Mouse (Mus musculus) cerebellum, postnatal 25 days (tissue): ENCODE results near the gene Mycbp.
A peak's percentile ranks its signal among the peaks of the same experiment; 100 is the strongest.
"Not testable (repeated sequence)": the region's sequence is repeated elsewhere in the genome, so short reads cannot be mapped to it uniquely, and the experiment has no call there.

Source experiments
- DNase-seq, 2 experiments: peaks; one replicate each; pipeline ENCODE4 v3.0.0; 2021; ENCODE audit warnings: mixed read lengths in 2 of 2

Gene Mycbp

GRCm38 (mm10) chr4:123904333-123905125 is at the start of gene Mycbp:
Mycbp (plus strand) TSS chr4:123904832.
- peak; percentile 99 for DNase-seq

DNA sequence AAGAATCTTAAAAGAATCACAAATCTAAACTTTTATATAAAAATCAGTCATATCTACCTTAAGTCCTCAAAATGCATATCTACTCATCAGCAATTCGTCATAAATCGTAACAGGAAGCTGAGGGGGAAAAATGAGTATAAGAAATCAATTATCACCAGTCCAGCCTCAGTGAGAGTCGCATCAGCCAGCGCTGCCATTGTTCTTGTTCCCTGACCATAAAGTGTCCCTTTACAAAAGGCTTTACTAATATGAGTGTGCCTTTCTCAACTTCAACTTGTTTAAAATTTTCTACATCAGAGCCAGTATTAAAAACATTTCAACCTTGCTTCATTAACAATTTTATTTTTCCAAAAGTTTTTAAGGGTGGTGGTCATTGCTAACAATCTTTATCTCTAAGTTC is 47.7 kb upstream of the Mycbp start:
- no peak for DNase-seq

- no peak for DNase-seq
These were observed 46.5 kb upstream of the Mycbp start for GRCm38 (mm10) chr4:123858090-123858489.

DNA sequence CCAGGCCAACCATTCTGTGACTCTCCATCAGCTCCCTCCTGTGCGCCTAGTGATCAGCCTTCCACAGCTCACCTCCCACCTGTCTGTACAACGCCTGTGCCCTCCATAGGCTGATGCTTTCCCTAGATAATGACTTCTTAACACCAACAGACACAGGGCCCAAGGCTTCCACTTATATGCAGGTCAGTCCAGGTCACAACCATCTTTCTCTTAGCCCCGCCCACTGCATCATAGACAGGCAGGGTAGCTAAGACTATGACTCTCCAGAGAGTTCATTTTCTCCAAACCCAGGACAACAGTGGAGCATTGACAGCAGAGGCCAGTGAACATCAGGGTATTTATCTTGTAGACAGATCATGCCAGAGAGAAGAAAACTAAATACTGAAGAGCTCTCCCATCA is 45.3 kb upstream of the Mycbp start, which contains the start of gene 4933427I04Rik:
Gene 4933427I04Rik, plus strand, starts transcription at position 301 of the 400 bp plus-strand sequence.
- DNase-seq, result no peak

- DNase-seq, result no peak
These were observed 44.8 kb upstream of the Mycbp start for GRCm38 (mm10) chr4:123859803-123860202.

GRCm38 (mm10) chr4:123860621-123861020 is 44.0 kb upstream of the Mycbp start:
- DNase-seq, result no peak

DNA sequence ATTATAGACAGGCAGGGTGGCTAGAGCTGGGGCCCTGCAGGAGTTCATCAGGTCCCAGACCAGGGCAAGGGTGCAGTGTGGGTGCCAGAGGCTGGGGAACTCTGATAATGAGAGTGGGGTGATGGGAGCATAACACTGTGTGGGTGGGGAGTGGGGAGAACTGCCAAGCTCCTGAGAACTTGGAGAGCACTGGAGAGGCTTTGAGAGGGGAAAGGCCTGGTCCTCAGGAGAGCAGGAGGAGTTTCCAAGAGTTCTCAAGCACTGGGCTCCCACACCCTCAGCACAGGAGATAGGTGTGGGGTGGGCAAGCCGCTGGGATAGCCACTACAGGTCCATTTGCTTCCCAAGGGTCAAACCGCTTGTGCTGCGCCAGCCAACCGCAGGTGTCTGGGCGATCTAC is 10.9 kb upstream of the Mycbp start:
- no peak for DNase-seq

DNA sequence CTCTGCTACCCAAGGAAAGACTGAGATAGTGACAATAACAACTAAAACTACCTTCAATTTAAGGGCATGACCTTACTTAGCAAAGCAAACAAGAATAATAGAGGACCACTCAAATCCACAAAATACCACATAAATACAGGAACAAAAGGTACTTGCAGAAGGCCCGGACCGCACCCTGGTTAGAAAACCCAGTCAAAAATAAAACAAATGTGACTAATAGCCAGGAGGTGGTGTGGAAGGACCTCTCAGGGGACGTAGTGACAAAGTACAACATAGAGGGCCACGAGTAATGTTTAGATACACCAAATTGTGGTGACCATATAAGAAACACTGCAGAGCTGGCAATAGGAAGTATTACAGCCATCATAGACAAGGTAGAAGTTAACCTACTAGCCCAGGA is 10.3 kb upstream of the Mycbp start:
- DNase-seq, result no peak

GRCm38 (mm10) chr4:123898696-123899095 is 5.9 kb upstream of the Mycbp start:
- DNase-seq, result peak; percentile 24 to 76

DNA sequence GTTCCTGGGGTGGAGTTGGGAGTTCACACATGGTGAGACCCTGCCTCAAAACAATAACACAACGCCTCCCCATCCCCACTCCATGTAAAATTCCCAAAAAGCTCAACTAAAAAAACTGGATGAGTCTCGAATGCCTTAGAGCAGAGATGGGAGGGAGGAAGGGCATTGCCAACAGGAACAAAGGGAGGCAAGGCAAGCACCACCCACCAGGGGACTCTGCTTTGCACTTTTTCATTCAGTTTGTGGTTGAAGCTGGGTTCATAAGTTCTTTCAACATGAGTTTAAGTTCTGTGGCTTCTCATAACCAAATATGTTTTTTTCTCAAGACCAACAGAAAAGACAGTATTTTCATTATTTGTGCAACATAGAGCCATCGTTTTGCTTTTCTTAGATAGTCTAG is 1.2 kb upstream of the Mycbp start:
- DNase-seq, result no peak

- DNase-seq, result no peak
These were observed 565 bp downstream of the Mycbp start for GRCm38 (mm10) chr4:123905126-123905668.

GRCm38 (mm10) chr4:123911503-123911902 is 6.9 kb downstream of the Mycbp start:
- DNase-seq, result no peak

- no peak for DNase-seq
These were observed 7.8 kb downstream of the Mycbp start for GRCm38 (mm10) chr4:123912431-123912830.

- DNase-seq, result peak; percentile 100
These were observed 12.3 kb downstream of the Mycbp start, which contains the start of gene Rragc for GRCm38 (mm10) chr4:123916748-123917547. Rragc (plus strand) TSS chr4:123917446.

DNA sequence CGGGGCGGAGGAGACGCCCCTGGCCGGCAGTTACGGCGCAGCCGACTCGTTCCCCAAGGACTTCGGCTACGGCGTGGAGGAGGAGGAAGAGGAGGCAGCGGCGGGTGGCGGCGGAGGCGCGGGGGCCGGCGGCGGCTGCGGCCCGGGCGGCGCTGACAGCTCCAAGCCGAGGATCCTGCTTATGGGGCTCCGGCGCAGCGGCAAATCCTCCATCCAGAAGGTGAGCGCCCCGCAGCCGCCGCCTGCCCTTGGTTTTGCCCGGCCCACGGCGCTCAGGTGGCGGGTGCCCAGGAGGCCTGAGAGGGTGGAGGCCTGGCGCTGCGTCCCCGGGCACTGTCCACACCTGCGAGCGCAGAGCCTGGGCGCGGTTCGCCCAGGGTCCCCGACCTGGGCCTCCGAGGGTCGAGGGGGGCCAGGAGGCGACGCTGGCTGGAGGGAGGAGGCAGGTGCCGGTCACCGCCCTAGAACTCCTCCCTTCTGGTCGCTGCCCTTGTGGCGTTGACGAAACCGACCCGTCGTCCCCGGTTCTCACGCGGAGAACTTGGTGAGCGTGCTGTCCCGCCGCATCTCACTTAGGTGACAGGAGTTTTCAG is 13.0 kb downstream of the Mycbp start, which contains the start of gene 4930535I16Rik:
Gene 4930535I16Rik, minus strand, starts transcription at position 475 of the 593 bp plus-strand sequence.
- no peak for DNase-seq

DNA sequence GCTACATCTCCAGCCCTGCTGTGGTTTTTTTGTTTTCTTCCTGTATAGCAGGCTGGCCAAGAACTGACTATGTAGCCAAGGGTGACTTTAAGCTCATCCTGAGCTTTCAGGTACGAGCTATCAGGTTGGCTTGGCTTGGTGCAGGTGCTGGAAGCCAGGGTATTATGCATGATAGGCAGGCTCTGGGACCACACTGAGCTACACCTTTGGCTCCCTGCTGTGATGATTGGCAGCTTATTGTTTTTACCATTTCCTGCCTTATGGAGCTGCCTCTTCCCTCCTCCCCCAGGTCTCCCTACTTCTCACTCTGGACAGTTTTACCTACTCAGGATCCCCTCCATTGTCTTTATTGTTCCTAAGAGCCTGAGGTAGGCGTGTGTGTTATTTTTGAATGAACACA is 14.2 kb downstream of the Mycbp start:
- no peak for DNase-seq

DNA sequence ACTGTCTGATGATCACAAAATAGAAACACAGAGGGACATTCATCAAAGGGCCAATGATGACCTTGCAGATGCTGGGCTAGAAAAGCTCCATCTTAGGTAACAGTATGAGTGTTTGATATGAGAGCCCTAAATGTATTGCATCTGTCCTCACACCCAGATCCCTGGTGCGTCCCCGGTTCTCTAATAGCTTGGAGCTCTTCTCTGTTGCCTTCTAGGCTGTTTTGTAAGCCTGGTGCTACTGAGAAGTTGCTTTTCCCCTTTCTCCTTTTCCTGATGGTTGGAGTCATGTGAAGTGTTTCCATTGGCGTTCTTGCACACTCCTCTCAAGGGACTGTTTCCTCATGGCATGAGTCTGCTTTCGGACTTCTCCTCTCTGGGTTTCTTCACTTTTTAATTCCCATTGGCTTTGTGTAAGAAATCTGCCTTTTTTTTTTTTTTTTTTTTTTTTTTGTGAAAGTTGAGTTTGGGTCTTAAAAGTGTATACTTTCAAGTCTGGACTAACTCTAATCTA is 16.5 kb downstream of the Mycbp start:
- DNase-seq, result no peak

GRCm38 (mm10) chr4:123927961-123928360 is 23.3 kb downstream of the Mycbp start:
- DNase-seq, result no peak

DNA sequence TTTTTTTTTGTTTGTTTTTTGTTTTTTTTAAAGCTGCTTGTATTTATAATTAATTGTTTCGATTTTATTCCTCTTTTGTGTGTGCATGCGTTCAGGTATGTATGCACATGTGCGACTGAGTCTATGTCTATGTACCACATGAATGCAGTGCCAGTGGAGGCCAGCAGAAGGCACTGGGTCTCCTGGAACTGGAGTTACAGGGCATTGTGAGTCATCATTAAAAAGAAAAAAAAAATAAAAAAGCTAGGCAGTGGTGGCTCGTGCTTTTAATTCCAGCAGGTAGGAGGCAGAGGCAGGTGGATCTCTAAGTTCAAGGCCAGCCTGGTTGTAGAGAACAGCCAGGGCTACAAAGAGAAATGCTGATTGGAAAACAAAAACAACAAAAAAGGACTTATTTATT is 25.4 kb downstream of the Mycbp start:
- no peak for DNase-seq

GRCm38 (mm10) chr4:123934306-123934705 is 29.7 kb downstream of the Mycbp start:
- peak; percentile 33 to 49 for DNase-seq

GRCm38 (mm10) chr4:123936059-123936458 is 31.4 kb downstream of the Mycbp start:
- DNase-seq, result no peak

DNA sequence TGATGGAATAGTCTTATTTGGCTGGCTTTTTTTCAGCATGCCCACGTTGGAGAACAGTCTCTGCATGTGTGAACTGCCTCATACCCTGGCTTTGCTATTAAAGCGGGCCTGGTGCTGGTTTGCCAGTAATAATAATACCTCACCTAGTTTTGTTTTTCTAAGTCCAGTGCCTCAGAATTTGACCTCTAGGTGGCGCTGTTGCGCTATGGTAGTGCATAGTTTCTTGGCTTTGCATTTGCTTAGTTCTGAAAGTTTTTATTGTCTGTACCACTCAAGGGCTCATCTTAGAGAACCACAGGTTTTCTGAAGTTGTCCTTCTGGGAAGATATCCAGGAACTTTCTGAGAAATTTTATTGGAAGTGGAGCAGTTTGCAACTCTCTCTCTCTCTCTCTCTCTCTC is 35.2 kb downstream of the Mycbp start:
- DNase-seq, result peak; percentile 59 to 76

GRCm38 (mm10) chr4:123940878-123941277 is 36.2 kb downstream of the Mycbp start:
- DNase-seq, result not testable (repeated sequence)
